Mouse (Mus musculus): ENCODE results near the gene Romo1. TPM values are rescaled to one million over a fixed set of nuclear protein-coding genes. Genes with fewer than 3 reads are reported as not detected.
A peak's percentile ranks its signal among the peaks of the same experiment; 100 is the strongest.

The Romo1 gene
- polyA plus RNA-seq, 1 experiment from 2014 or later: 435 TPM

GRCm38 (mm10) chr2:156145486-156146130 lies 1.8 kb downstream of the Romo1 start:
- Histone ChIP-seq H3K36me3 (peaks cover 36% of the 10 kb centered on the region), H3K9me3 (replicated peaks) (no peaks in the 10 kb centered on the region), H3K4me1 (peaks cover 12% of the 10 kb centered on the region), H3K9ac (no peak overlapping the region), H3K4me2 (replicated peaks) (peak overlapping the region; percentile 64), H3K4me3 (0 out of 2 replicates have a peak overlapping the region, but pooled peaks have one; percentile 83), H3K27ac (no peak overlapping the region), H3K27me3 (no peaks in the 10 kb centered on the region)
- WGBS: 70% methylated on average over 11 of the region's 11 CpGs
- ATAC-seq (ENCODE audit: low FRiP score): no peak

- Histone ChIP-seq H3K9me3 (replicated peaks) (no peaks in the 10 kb centered on the region), H3K4me3 (no peak overlapping the region), H3K4me2 (replicated peaks) (no peak overlapping the region), H3K27ac (no peak overlapping the region), H3K4me1 (peaks cover 12% of the 10 kb centered on the region), H3K36me3 (peaks cover 34% of the 10 kb centered on the region), H3K9ac (no peak overlapping the region), H3K27me3 (no peaks in the 10 kb centered on the region)
- 76% methylated on average over 5 of the region's 5 CpGs for WGBS
- no peak for ATAC-seq (ENCODE audit: low FRiP score)
Measured at GRCm38 (mm10) chr2:156146272-156146989, 2.6 kb downstream of the Romo1 start.

GRCm38 (mm10) chr2:156147316-156147915 lies 3.6 kb downstream of the Romo1 start:
- no peaks in the 10 kb centered on the region for H3K27me3 ChIP-seq
- H3K4me2 ChIP-seq (replicated peaks): no peak overlapping the region
- H3K27ac ChIP-seq: no peak overlapping the region
- H3K9me3 ChIP-seq (replicated peaks): no peaks in the 10 kb centered on the region
- H3K9ac ChIP-seq: no peak overlapping the region
- H3K36me3 ChIP-seq: peaks cover 34% of the 10 kb centered on the region
- no peak overlapping the region for H3K4me3 ChIP-seq
- peaks cover 12% of the 10 kb centered on the region for H3K4me1 ChIP-seq
- 96% methylated on average over 3 of the region's 3 CpGs for WGBS
- ATAC-seq (ENCODE audit: low FRiP score): no peak

GRCm38 (mm10) chr2:156151538-156151937 lies 7.7 kb downstream of the Romo1 start:
- Histone ChIP-seq H3K4me1 (no peaks in the 10 kb centered on the region), H3K36me3 (peaks cover 47% of the 10 kb centered on the region), H3K9ac (no peak overlapping the region), H3K4me2 (replicated peaks) (no peak overlapping the region), H3K27me3 (no peaks in the 10 kb centered on the region), H3K9me3 (replicated peaks) (no peaks in the 10 kb centered on the region), H3K4me3 (no peak overlapping the region), H3K27ac (no peak overlapping the region)
- no peak for ATAC-seq (ENCODE audit: low FRiP score)

- 100% methylated on average over 1 of the region's 1 CpGs for WGBS
- Histone ChIP-seq H3K4me1 (no peaks in the 10 kb centered on the region), H3K9ac (no peak overlapping the region), H3K9me3 (replicated peaks) (no peaks in the 10 kb centered on the region), H3K27me3 (no peaks in the 10 kb centered on the region), H3K27ac (no peak overlapping the region), H3K36me3 (peaks cover 72% of the 10 kb centered on the region), H3K4me3 (no peak overlapping the region), H3K4me2 (replicated peaks) (no peak overlapping the region)
- ATAC-seq (ENCODE audit: low FRiP score): no peak
Measured at GRCm38 (mm10) chr2:156165478-156165877, 21.6 kb downstream of the Romo1 start.

GRCm38 (mm10) chr2:156166557-156166956 lies 22.7 kb downstream of the Romo1 start:
- H3K4me1 ChIP-seq: no peaks in the 10 kb centered on the region
- no peaks in the 10 kb centered on the region for H3K27me3 ChIP-seq
- no peak overlapping the region for H3K4me3 ChIP-seq
- no peak overlapping the region for H3K4me2 ChIP-seq (replicated peaks)
- no peaks in the 10 kb centered on the region for H3K9me3 ChIP-seq (replicated peaks)
- peaks cover 76% of the 10 kb centered on the region for H3K36me3 ChIP-seq
- no peak overlapping the region for H3K27ac ChIP-seq
- WGBS: 97% methylated on average over 5 of the region's 5 CpGs
- no peak overlapping the region for H3K9ac ChIP-seq
- ATAC-seq (ENCODE audit: low FRiP score): no peak

GRCm38 (mm10) chr2:156177079-156177478 lies 33.2 kb downstream of the Romo1 start:
- H3K36me3 ChIP-seq: peaks cover 36% of the 10 kb centered on the region
- no peak for ATAC-seq (ENCODE audit: low FRiP score)
- no peak overlapping the region for H3K4me2 ChIP-seq (replicated peaks)
- no peaks in the 10 kb centered on the region for H3K27me3 ChIP-seq
- no peak overlapping the region for H3K9ac ChIP-seq
- H3K27ac ChIP-seq: no peak overlapping the region
- H3K9me3 ChIP-seq (replicated peaks): no peaks in the 10 kb centered on the region
- 89% methylated on average over 6 of the region's 6 CpGs for WGBS
- H3K4me1 ChIP-seq: peaks cover 21% of the 10 kb centered on the region
- no peak overlapping the region for H3K4me3 ChIP-seq

GRCm38 (mm10) chr2:156177651-156178050 lies 33.8 kb downstream of the Romo1 start:
- peak overlapping the region; percentile 7 for H3K4me3 ChIP-seq
- ATAC-seq (ENCODE audit: low FRiP score): no peak
- peak overlapping the region; percentile 84 for H3K4me2 ChIP-seq (replicated peaks)
- H3K36me3 ChIP-seq: peaks cover 32% of the 10 kb centered on the region
- H3K27me3 ChIP-seq: no peaks in the 10 kb centered on the region
- H3K9me3 ChIP-seq (replicated peaks): no peaks in the 10 kb centered on the region
- H3K9ac ChIP-seq: no peak overlapping the region
- peaks cover 21% of the 10 kb centered on the region for H3K4me1 ChIP-seq
- 82% methylated on average over 7 of the region's 7 CpGs for WGBS
- no peak overlapping the region for H3K27ac ChIP-seq

GRCm38 (mm10) chr2:156179046-156179795 lies 35.4 kb downstream of the Romo1 start:
- H3K36me3 ChIP-seq: peaks cover 22% of the 10 kb centered on the region
- 2% methylated on average over 47 of the region's 47 CpGs for WGBS
- peak overlapping the region; percentile 84 for H3K4me2 ChIP-seq (replicated peaks)
- no peaks in the 10 kb centered on the region for H3K27me3 ChIP-seq
- peak overlapping the region; percentile 98 for H3K27ac ChIP-seq
- ATAC-seq (ENCODE audit: low FRiP score): peak; percentile 39
- H3K9ac ChIP-seq: peak overlapping the region; percentile 100
- peak overlapping the region; percentile 83 for H3K4me3 ChIP-seq
- no peaks in the 10 kb centered on the region for H3K9me3 ChIP-seq (replicated peaks)
- H3K4me1 ChIP-seq: peaks cover 21% of the 10 kb centered on the region

GRCm38 (mm10) chr2:156179796-156180093 lies 35.9 kb downstream of the Romo1 start:
- H3K4me1 ChIP-seq: peaks cover 21% of the 10 kb centered on the region
- peak overlapping the region; percentile 98 for H3K27ac ChIP-seq
- ATAC-seq (ENCODE audit: low FRiP score): no peak; the same call in 1 of the 2 replicates
- H3K27me3 ChIP-seq: no peaks in the 10 kb centered on the region
- no peaks in the 10 kb centered on the region for H3K9me3 ChIP-seq (replicated peaks)
- no peak overlapping the region for H3K4me2 ChIP-seq (replicated peaks)
- H3K36me3 ChIP-seq: peaks cover 18% of the 10 kb centered on the region
- peak overlapping the region; percentile 100 for H3K9ac ChIP-seq
- peak overlapping the region; percentile 83 for H3K4me3 ChIP-seq
- 1% methylated on average over 40 of the region's 41 CpGs for WGBS

- peak; percentile 97 for ATAC-seq (ENCODE audit: low FRiP score)
- H3K4me3 ChIP-seq: peak within 1 kb of the TSS; percentile 83
- H3K4me1 ChIP-seq: peaks cover 21% of the 10 kb centered on the region
- H3K36me3 ChIP-seq: peaks cover 17% of the 10 kb centered on the region
- 0% methylated on average over 47 of the region's 47 CpGs for WGBS
- H3K4me2 ChIP-seq (replicated peaks): peak within 1 kb of the TSS; percentile 84
- H3K9me3 ChIP-seq (replicated peaks): no peaks in the 10 kb centered on the region
- peak within 1 kb of the TSS; percentile 98 for H3K27ac ChIP-seq
- no peaks in the 10 kb centered on the region for H3K27me3 ChIP-seq
- H3K9ac ChIP-seq: peak within 1 kb of the TSS; percentile 100
Measured at GRCm38 (mm10) chr2:156180094-156180821, 36.4 kb downstream of the Romo1 start, which contains the start of gene Rbm39. Rbm39 (minus strand) TSS chr2:156180238.
